Mouse (Mus musculus) frontal cortex, adult (tissue): ENCODE measurements around the gene Snap47.

Experiments
- ATAC-seq: cut with Nextera tagmentation; 2 replicates; pipeline ENCODE4 v1.9.2; 2017; ENCODE audit warnings: mild to moderate bottlenecking, moderate library complexity, mixed read lengths; ENCODE audit not compliant: low TSS enrichment

Gene Snap47

GRCm38 (mm10) chr11:59451086-59451485 lies at the start of gene Snap47:
Gene Snap47 (minus strand): TSS chr11:59451186.
- ATAC-seq = no peak

- ATAC-seq = no peak
These were observed 46.8 kb upstream of the Snap47 start for GRCm38 (mm10) chr11:59497747-59498146.

GRCm38 (mm10) chr11:59496672-59497310 lies 45.8 kb upstream of the Snap47 start:
- peak; percentile 63 for ATAC-seq

GRCm38 (mm10) chr11:59486222-59486621 lies 35.2 kb upstream of the Snap47 start:
- ATAC-seq = peak; percentile 78

GRCm38 (mm10) chr11:59485641-59486040 lies 34.7 kb upstream of the Snap47 start:
- ATAC-seq = 0 out of 2 replicates have a peak, but pooled peaks have one; percentile 3

GRCm38 (mm10) chr11:59483212-59483611 lies 32.2 kb upstream of the Snap47 start:
- no peak for ATAC-seq

- ATAC-seq = no peak
These were observed 26.3 kb upstream of the Snap47 start for GRCm38 (mm10) chr11:59477240-59477639.

- ATAC-seq = peak; percentile 96
These were observed 21.3 kb upstream of the Snap47 start, which contains the start of gene Zfp867 for GRCm38 (mm10) chr11:59472326-59472677. Gene Zfp867 (minus strand): TSS chr11:59472474.

GRCm38 (mm10) chr11:59471413-59472325 lies 20.7 kb upstream of the Snap47 start:
- ATAC-seq = peak; percentile 42; the same call in 1 of the 2 replicates

- no peak for ATAC-seq
These were observed 9.5 kb upstream of the Snap47 start for GRCm38 (mm10) chr11:59460459-59460858.

- ATAC-seq = peak; percentile 77
These were observed 8.0 kb upstream of the Snap47 start for GRCm38 (mm10) chr11:59458973-59459372.

GRCm38 (mm10) chr11:59456891-59457290 lies 5.9 kb upstream of the Snap47 start:
- no peak for ATAC-seq

- ATAC-seq = no peak
These were observed 5.4 kb upstream of the Snap47 start for GRCm38 (mm10) chr11:59456346-59456745.

GRCm38 (mm10) chr11:59450230-59450771 lies 685 bp downstream of the Snap47 start:
- peak; percentile 38 for ATAC-seq

- ATAC-seq = peak; percentile 94
These were observed 1.2 kb downstream of the Snap47 start, which contains the start of gene Jmjd4 for GRCm38 (mm10) chr11:59449741-59450229. Gene Jmjd4 (plus strand): TSS chr11:59450045.

GRCm38 (mm10) chr11:59443102-59443501 lies 7.9 kb downstream of the Snap47 start:
- no peak for ATAC-seq

- no peak for ATAC-seq
These were observed 13.0 kb downstream of the Snap47 start for GRCm38 (mm10) chr11:59437954-59438353.

- ATAC-seq = no peak
These were observed 18.7 kb downstream of the Snap47 start for GRCm38 (mm10) chr11:59432261-59432660.

- ATAC-seq = no peak
These were observed 21.0 kb downstream of the Snap47 start for GRCm38 (mm10) chr11:59429959-59430358.

GRCm38 (mm10) chr11:59428057-59428660 lies 22.8 kb downstream of the Snap47 start:
- ATAC-seq = no peak

GRCm38 (mm10) chr11:59425671-59426101 lies 25.3 kb downstream of the Snap47 start:
- ATAC-seq = peak; percentile 71
